Mouse (Mus musculus): Measurements from ENCODE around the gene Qrsl1. TPM values are rescaled to one million over a fixed set of nuclear protein-coding genes. Genes with fewer than 3 reads are reported as not detected.

Gene Qrsl1
- polyA plus RNA-seq, 1 experiment, result 24.9 TPM

GRCm38 (mm10) chr10:43918696-43919608, 17.4 kb upstream of the Qrsl1 start:
- Histone ChIP-seq H3K4me1 (ENCODE audit: control insufficient read depth, insufficient read depth, low read length) (no peaks in the 10 kb centered on the region), H3K27ac (ENCODE audit: insufficient read depth, low read length) (no peak overlapping the region), H3K27me3 (ENCODE audit: control insufficient read depth, insufficient read depth, low read length) (no peaks in the 10 kb centered on the region), H3K4me3 (replicated peaks; ENCODE audit: insufficient read depth, low read depth, low read length) (no peak overlapping the region)
- no peak for TF ChIP-seq POLR2A (IDR thresholded peaks at IDR 0.05; ENCODE audit: borderline replicate concordance, insufficient read depth, low read length)
- peak; percentile 72 for TF ChIP-seq CTCF (IDR thresholded peaks at IDR 0.05; ENCODE audit: borderline replicate concordance, insufficient read depth, low read depth, low read length)
- 45% methylated on average over 17 of the region's 17 CpGs for WGBS
- DNase-seq, result peak; percentile 37 to 60

GRCm38 (mm10) chr10:43916737-43917136, 15.2 kb upstream of the Qrsl1 start:
- Histone ChIP-seq H3K27ac (ENCODE audit: insufficient read depth, low read length) (no peak overlapping the region), H3K4me3 (replicated peaks; ENCODE audit: insufficient read depth, low read depth, low read length) (no peak overlapping the region), H3K4me1 (ENCODE audit: control insufficient read depth, insufficient read depth, low read length) (no peaks in the 10 kb centered on the region), H3K27me3 (ENCODE audit: control insufficient read depth, insufficient read depth, low read length) (no peaks in the 10 kb centered on the region)
- no peak for TF ChIP-seq CTCF (IDR thresholded peaks at IDR 0.05; ENCODE audit: borderline replicate concordance, insufficient read depth, low read depth, low read length)
- TF ChIP-seq POLR2A (IDR thresholded peaks at IDR 0.05; ENCODE audit: borderline replicate concordance, insufficient read depth, low read length), result no peak
- WGBS, result 81% methylated on average over 2 of the region's 2 CpGs
- no peak for DNase-seq

- Histone ChIP-seq H3K4me1 (ENCODE audit: control insufficient read depth, insufficient read depth, low read length) (no peaks in the 10 kb centered on the region), H3K27ac (ENCODE audit: insufficient read depth, low read length) (no peak overlapping the region), H3K4me3 (replicated peaks; ENCODE audit: insufficient read depth, low read depth, low read length) (no peak overlapping the region), H3K27me3 (ENCODE audit: control insufficient read depth, insufficient read depth, low read length) (no peaks in the 10 kb centered on the region)
- TF ChIP-seq POLR2A (IDR thresholded peaks at IDR 0.05; ENCODE audit: borderline replicate concordance, insufficient read depth, low read length) (no peak), CTCF (IDR thresholded peaks at IDR 0.05; ENCODE audit: borderline replicate concordance, insufficient read depth, low read depth, low read length) (no peak)
- 76% methylated on average over 12 of the region's 12 CpGs for WGBS
- no peak for DNase-seq
These were observed 14.6 kb upstream of the Qrsl1 start for GRCm38 (mm10) chr10:43916181-43916580.

- Histone ChIP-seq H3K27me3 (ENCODE audit: control insufficient read depth, insufficient read depth, low read length) (no peaks in the 10 kb centered on the region), H3K4me1 (ENCODE audit: control insufficient read depth, insufficient read depth, low read length) (no peaks in the 10 kb centered on the region), H3K27ac (ENCODE audit: insufficient read depth, low read length) (no peak overlapping the region), H3K4me3 (replicated peaks; ENCODE audit: insufficient read depth, low read depth, low read length) (no peak overlapping the region)
- TF ChIP-seq POLR2A (IDR thresholded peaks at IDR 0.05; ENCODE audit: borderline replicate concordance, insufficient read depth, low read length) (no peak), CTCF (IDR thresholded peaks at IDR 0.05; ENCODE audit: borderline replicate concordance, insufficient read depth, low read depth, low read length) (no peak)
- DNase-seq, result no peak
- WGBS, result 91% methylated on average over 3 of the region's 3 CpGs
These were observed 10.7 kb upstream of the Qrsl1 start for GRCm38 (mm10) chr10:43912236-43912635.

- 91% methylated on average over 8 of the region's 8 CpGs for WGBS
- Histone ChIP-seq H3K4me1 (ENCODE audit: control insufficient read depth, insufficient read depth, low read length) (no peaks in the 10 kb centered on the region), H3K27me3 (ENCODE audit: control insufficient read depth, insufficient read depth, low read length) (no peaks in the 10 kb centered on the region), H3K4me3 (replicated peaks; ENCODE audit: insufficient read depth, low read depth, low read length) (no peak overlapping the region), H3K27ac (ENCODE audit: insufficient read depth, low read length) (no peak overlapping the region)
- TF ChIP-seq CTCF (IDR thresholded peaks at IDR 0.05; ENCODE audit: borderline replicate concordance, insufficient read depth, low read depth, low read length), result no peak
- no peak for TF ChIP-seq POLR2A (IDR thresholded peaks at IDR 0.05; ENCODE audit: borderline replicate concordance, insufficient read depth, low read length)
- DNase-seq, result no peak
These were observed 9.3 kb upstream of the Qrsl1 start for GRCm38 (mm10) chr10:43910873-43911142.

GRCm38 (mm10) chr10:43910032-43910872, 8.7 kb upstream of the Qrsl1 start:
- no peaks in the 10 kb centered on the region for H3K4me1 ChIP-seq (ENCODE audit: control insufficient read depth, insufficient read depth, low read length)
- H3K27ac ChIP-seq (ENCODE audit: insufficient read depth, low read length), result no peak overlapping the region
- H3K27me3 ChIP-seq (ENCODE audit: control insufficient read depth, insufficient read depth, low read length), result no peaks in the 10 kb centered on the region
- 78% methylated on average over 12 of the region's 12 CpGs for WGBS
- no peak overlapping the region for H3K4me3 ChIP-seq (replicated peaks; ENCODE audit: insufficient read depth, low read depth, low read length)
- no peak for DNase-seq
- TF ChIP-seq POLR2A (IDR thresholded peaks at IDR 0.05; ENCODE audit: borderline replicate concordance, insufficient read depth, low read length) (no peak), CTCF (IDR thresholded peaks at IDR 0.05; ENCODE audit: borderline replicate concordance, insufficient read depth, low read depth, low read length) (no peak)

GRCm38 (mm10) chr10:43904569-43904968, 3.0 kb upstream of the Qrsl1 start:
- no peaks in the 10 kb centered on the region; the same call in none of the 2 replicates for H3K4me1 ChIP-seq (ENCODE audit: control insufficient read depth, insufficient read depth, low read length)
- no peak for DNase-seq
- TF ChIP-seq CTCF (IDR thresholded peaks at IDR 0.05; ENCODE audit: borderline replicate concordance, insufficient read depth, low read depth, low read length) (no peak), POLR2A (IDR thresholded peaks at IDR 0.05; ENCODE audit: borderline replicate concordance, insufficient read depth, low read length) (no peak)
- no peak overlapping the region for H3K4me3 ChIP-seq (replicated peaks; ENCODE audit: insufficient read depth, low read depth, low read length)
- H3K27me3 ChIP-seq (ENCODE audit: control insufficient read depth, insufficient read depth, low read length), result no peaks in the 10 kb centered on the region
- WGBS, result 91% methylated on average over 1 of the region's 1 CpGs
- H3K27ac ChIP-seq (ENCODE audit: insufficient read depth, low read length), result no peak overlapping the region
